Mouse (Mus musculus) left cerebral cortex, postnatal 4 days (tissue): ENCODE measurements around the gene Trmu. TPM values are rescaled to one million over a fixed set of nuclear protein-coding genes. Genes with fewer than 3 reads are reported as not detected.
"Not testable (repeated sequence)": the region's sequence is repeated elsewhere in the genome, so short reads cannot be mapped to it uniquely, and the experiment has no call there.

ENCODE experiments used
- DNase-seq: peaks from one replicate; pipeline ENCODE4 v3.0.0-alpha.2; 2022
- intact Hi-C: fragments of 180-260 bp; cut with DNase I; formaldehyde crosslinking; loops from one replicate; pipeline ENCODE4 v1.15.1; 2025
- total RNA-seq, 2 experiments: library from RNA; stranded (reverse); gene quantifications; 2 replicates each; pipeline ENCODE4 v1.2.3; 2021

The Trmu gene
- 10 to 100 TPM; 36.2 to 37.8 TPM for total RNA-seq

DNA sequence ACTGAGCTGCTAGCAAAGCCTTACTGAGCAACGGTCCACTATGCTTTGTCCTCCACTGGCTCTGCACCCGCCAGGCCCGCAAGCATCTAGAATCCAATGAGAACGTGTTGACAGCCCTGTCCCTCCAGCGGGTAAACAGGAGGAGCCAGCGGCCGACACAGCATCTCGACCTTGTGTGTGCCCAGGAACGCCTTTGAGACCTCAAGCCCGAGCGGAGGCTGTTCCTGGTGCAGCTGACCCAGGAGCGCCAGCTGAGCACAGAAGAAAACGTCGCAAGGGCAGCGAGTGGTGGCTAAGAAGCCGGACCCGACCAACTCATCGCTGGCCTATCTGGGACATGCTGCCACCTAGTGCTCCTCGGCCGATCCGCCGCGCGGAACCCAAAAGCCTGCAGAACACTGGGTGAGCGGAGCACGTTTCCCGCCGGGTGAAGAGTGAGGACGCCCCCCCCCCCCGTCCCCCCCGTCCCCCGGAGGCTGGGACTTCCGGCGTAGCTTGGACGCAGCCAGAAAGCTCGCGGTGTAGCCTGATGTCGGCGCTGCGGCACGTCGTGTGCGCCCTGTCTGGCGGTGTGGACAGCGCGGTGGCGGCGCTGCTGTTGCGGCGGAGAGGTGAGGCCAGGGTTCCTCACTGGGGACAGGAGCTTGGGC is at the start of gene Trmu:
Gene Trmu (plus strand): TSS at position 465 of the 650 bp plus-strand sequence.
- intact Hi-C loops = loop anchor here (5.0 to 10.0 kb wide), 2 partner anchors 162 to 274 kb away; no protein-coding TSS in a partner anchor
- peak; percentile 94 for DNase-seq

DNA sequence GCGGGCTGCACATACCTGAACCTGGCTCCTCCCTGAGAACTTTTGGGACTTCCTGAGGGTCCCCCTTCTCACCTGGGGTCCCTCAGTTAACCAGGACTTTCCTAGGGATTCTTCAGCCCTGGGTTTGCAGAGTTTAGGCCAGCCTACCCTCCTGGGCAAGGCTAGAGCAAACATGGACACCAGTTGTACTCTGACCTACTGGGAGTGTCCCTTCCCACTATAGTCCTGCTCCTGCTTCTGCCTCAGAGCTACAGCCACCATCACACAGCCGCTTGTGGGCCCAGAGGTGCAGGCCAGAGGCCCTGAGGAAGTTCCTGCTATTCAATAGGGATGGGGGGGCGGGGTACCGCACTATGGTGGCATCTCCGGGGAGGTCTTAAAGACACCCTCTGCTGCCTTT is 49.6 kb upstream of the Trmu start:
- intact Hi-C loops = no loop called here

DNA sequence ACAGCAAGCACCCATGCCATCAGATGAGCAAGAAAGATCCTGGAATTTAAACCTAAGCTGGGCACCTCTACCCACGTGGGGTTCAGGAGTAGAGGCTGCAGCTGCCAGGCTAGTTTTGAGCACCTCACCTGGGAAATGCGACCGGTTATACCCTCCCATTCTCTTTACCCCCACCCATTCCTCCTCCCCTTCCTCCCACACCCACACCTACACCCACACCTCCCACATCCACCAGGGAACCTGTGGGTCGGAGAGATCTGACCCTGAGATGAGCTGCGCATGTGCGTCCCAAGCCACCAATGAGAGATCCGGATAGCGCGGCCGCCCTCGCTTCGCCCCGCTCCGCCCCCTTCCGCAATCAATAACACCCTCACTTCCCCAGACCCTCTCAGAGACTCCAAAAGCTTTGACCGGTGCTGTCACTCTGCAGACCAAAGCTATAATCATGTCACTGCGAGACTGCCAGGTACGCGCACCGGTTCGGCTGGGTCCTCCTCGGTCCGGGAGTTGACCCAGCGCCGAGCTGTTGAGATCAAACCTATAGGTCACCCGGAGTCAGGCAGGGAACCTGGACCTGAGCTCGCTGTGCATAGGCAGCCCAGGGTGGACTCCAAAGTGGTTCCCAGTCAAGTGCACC is 47.0 kb upstream of the Trmu start, which contains the start of gene Ttc38:
Gene Ttc38 (plus strand): TSS at position 353 of the 637 bp plus-strand sequence.
- peak; percentile 78 for DNase-seq
- intact Hi-C loops = no loop called here

More for the DNA sequence above, 49.6 kb upstream of the Trmu start:
- no peak for DNase-seq

- intact Hi-C loops = no loop called here
These were observed 46.5 kb upstream of the Trmu start for GRCm38 (mm10) chr15:85832599-85832998.

GRCm38 (mm10) chr15:85835335-85835734 is 43.8 kb upstream of the Trmu start:
- intact Hi-C loops = no loop called here
- DNase-seq = no peak

More at GRCm38 (mm10) chr15:85832599-85832998, 46.5 kb upstream of the Trmu start:
- no peak for DNase-seq

- DNase-seq = no peak
- intact Hi-C loops = no loop called here
These were observed 42.2 kb upstream of the Trmu start for GRCm38 (mm10) chr15:85836887-85837286.

- peak; percentile 43 for DNase-seq
- intact Hi-C loops = no loop called here
These were observed 38.1 kb upstream of the Trmu start for GRCm38 (mm10) chr15:85840983-85841382.

DNA sequence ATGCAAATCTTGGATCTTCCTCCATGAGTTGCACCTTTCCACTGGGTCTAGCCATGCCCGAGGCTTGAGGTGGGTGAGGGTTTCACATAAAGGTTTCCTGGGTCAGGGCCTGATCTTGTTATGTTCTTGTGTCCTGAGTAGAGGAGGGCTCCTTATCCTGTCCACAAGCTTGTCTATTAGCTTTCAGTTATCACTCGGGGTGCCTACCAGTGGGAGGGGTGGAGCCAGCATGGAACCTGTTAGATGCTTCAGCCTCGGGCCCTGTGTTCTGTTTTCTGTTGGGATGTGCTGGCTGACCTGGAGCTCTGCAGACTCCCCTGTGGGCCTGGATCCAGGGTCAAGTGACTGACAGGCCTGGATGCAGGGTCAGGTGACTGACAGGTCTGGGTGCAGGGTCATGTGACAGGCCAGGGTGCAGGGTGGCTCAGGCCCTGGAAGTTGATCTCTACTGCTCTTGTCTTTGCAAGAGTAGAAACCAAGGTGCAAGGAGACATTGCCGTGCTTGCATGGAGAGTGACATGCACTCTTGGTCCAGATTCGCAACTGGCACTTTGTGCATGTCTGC is 37.2 kb upstream of the Trmu start:
- no peak for DNase-seq
- intact Hi-C loops = no loop called here

DNA sequence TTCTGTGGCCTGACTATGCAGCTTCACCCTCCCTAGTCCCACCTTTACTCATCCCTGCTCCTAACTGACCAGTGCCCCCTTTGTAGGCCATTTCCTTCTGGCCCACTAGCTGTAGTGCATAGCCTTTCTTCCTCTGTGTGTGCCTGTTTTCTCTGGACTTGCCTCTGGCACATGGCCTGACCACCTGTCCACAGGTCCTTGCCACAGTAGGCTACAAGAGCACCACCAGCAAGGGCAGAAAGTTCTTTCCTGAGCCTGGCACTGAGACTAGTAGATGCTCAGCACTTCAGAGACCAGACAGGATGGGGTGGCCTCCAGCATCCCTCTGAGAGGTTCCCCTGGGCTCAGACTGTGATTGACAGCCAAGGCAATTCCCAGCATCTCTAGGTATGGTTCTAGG is 34.0 kb upstream of the Trmu start:
- no peak for DNase-seq
- intact Hi-C loops = no loop called here

DNA sequence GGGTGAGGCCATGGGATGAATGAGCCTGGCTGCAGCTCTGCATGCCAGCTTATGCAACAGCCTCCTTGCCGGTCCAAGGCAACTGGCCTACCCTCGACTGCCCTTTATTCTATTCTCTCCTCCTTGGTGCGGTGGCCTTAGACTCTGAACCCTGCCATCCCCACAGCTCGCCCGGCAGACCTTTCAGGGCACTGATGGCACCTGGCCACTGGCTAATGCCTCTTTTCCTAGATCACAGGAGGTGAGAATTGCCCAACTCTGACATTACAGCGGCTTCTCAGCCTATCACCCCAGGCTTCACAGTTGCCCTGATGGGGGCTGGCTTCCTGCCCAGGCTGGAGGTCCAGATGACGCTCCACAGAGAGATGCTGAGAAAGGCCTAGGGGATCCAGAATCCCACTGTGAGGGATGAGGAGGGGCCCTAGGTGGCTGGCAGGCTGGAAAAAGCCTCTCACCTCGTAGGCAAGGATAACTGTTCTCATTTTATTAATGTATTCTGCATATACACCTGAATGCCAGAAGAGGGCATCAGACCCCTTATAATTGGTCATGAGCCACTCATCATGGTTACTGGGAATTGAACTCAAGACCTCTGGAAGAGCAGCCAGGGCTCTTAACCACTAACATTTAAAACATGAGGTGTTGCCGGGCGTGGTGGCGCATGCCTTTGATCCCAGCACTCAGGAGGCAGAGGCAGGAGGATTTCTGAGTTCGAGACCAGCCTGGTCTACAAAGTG is 27.3 kb upstream of the Trmu start:
- DNase-seq = peak; percentile 48
- intact Hi-C loops = no loop called here

- intact Hi-C loops = no loop called here
- peak; percentile 18 for DNase-seq
These were observed 20.1 kb upstream of the Trmu start for GRCm38 (mm10) chr15:85858980-85859489.

GRCm38 (mm10) chr15:85859490-85860031 is 19.6 kb upstream of the Trmu start, which contains the start of gene Gtse1:
Gene Gtse1, plus strand, starts transcription at chr15:85859745.
- peak; percentile 95 for DNase-seq
- intact Hi-C loops = no loop called here

DNA sequence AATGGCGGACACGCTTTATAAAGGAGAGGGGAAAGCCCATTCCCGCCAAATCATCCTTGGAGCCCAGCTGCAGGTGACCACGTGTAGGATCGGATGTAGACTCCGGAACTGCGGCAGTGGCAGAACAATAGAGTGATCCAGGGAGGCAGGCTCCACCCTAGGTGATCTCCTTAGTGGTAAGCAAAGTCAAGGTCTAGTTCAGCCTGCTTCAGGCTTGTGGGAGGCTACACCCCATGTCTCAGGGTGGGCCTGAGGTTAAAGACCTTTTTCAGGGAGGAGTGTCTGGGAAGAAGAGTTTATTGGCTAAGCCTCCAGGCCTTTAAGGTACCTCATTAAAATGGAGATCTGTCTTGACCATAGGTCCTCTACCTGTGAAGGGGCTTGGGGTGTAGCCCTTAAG is 13.2 kb upstream of the Trmu start:
- DNase-seq, intact Hi-C loops: not testable (repeated sequence)

DNA sequence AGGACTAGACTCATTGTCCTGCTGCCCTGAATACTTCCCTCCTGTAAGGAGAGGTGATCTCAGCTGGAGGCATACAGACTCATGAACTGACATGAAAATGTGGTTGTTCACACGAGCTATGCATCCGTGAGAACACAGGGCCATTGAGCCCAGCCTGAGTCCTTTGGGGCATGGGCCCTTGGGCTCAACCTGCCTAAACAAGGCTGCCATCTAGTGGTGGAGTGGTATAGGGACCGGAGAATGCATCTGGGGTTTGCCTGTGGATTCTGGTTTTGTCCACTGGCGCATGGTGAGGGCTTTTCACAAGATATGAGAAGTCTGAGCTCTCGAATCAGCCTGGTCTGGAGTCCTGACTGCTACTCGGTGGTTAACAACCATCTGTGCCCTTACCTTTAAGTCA is 11.4 kb upstream of the Trmu start:
- intact Hi-C loops = no loop called here
- DNase-seq = peak; percentile 67

DNA sequence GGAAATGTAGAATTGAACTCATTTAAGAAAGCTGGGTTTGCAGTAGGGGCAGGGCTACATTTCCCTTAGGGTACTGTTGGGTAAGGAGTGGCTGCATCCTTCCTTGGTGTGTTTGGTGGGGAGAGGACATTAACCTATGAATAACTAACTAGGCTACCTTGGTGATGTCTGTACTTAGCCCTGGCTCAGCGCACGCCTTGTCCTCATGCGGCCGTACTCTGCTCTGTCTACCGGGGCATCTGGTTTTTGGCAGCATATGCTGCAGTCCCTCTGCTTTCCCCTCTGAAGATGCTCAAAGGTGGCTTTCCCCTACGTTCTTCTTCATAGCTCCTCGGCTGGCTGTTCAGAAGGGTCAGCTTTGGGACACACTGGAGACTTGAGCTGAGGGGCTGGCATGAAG is 1.8 kb upstream of the Trmu start:
- intact Hi-C loops = loop anchor here (5.0 to 10.0 kb wide), 2 partner anchors 160 to 273 kb away; no protein-coding TSS in a partner anchor
- no peak for DNase-seq

GRCm38 (mm10) chr15:85879498-85879895 is 385 bp downstream of the Trmu start:
- intact Hi-C loops = loop anchor here (5.0 to 10.0 kb wide), 2 partner anchors 162 to 275 kb away; no protein-coding TSS in a partner anchor

GRCm38 (mm10) chr15:85885606-85886005 is 6.5 kb downstream of the Trmu start:
- no peak for DNase-seq
- intact Hi-C loops = no loop called here

More at GRCm38 (mm10) chr15:85879498-85879895, 385 bp downstream of the Trmu start:
- no peak for DNase-seq

GRCm38 (mm10) chr15:85889235-85889634 is 10.1 kb downstream of the Trmu start:
- no peak for DNase-seq
- intact Hi-C loops = no loop called here

DNA sequence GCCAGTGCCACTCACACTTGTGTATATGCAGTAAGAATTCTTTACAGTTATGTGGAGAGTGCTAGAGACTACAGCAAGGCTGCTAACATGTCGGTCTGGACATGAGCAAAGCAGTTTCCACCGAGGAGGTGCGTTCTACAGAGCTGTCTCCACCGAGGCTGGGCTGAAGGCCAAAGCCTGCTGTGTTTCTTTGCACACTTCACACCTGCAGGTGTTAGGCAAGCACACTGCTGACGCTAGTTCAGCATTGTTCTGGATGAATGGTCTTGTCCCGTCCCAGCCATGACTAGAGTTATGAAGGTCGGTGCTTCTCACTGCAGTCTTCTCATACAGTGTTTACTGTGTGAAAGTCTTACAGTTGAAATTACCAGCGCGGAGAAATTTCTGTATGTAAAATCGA is 12.9 kb downstream of the Trmu start:
- intact Hi-C loops = no loop called here
- DNase-seq = peak; percentile 72

DNA sequence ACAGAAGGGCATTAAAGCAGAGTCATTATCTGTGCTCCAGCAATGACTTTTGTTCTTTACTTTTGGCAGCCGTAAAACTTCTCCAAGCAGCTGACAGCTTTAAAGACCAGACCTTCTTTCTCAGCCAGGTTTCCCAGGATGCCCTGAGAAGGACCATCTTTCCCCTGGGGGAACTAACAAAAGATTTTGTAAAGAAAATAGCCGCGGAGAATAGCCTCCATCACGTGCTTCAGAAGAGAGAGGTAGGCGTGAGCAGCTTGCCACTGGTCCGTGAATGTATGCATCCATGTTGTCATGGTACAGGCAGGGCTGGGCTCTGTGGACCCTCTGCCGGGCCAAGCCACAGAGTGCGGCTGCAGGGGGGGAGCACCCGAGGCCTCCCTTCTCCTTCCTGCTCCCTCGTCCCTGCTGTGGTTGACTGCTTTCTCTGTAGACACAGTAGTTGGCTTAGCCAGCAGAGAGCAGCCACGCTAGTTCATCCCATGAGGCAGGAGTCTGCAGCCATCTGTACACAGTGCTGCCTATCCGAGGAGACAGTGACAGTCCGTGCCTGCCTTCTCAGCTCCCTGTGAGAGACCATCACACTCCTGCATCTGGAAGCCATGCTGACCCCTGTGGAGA is 13.5 kb downstream of the Trmu start:
- intact Hi-C loops = no loop called here
- DNase-seq = peak; percentile 63
